Mouse (Mus musculus): ENCODE measurements at regions not wholly inside any gene's neighbourhood (a gene's known extent, or its start where the extent isn't known, plus 50 kb on each side); places are given as distances from the start of the nearest gene placed in this dataset.
"Not testable (repeated sequence)": the region's sequence is repeated elsewhere in the genome, so short reads cannot be mapped to it uniquely, and the experiment has no call there.

GRCm38 (mm10) chr12:82056782-82057611 lies 112.1 kb upstream of the Sipa1l1 start:
- DNase-seq (ENCODE audit: low spot score) = not testable (repeated sequence)

- no peak for DNase-seq (ENCODE audit: low spot score)
Measured at GRCm38 (mm10) chr12:82064986-82065385, 104.1 kb upstream of the Sipa1l1 start.

GRCm38 (mm10) chr12:82066860-82067259 lies 102.3 kb upstream of the Sipa1l1 start:
- DNase-seq (ENCODE audit: low spot score) = no peak

GRCm38 (mm10) chr12:82069621-82070020 lies 99.5 kb upstream of the Sipa1l1 start:
- DNase-seq (ENCODE audit: low spot score) = peak; percentile 53

- peak; percentile 85 for DNase-seq (ENCODE audit: low spot score)
Measured at GRCm38 (mm10) chr12:82072810-82073465, 96.2 kb upstream of the Sipa1l1 start.

- DNase-seq (ENCODE audit: low spot score) = peak; percentile 68
Measured at GRCm38 (mm10) chr12:82075479-82076221, 93.5 kb upstream of the Sipa1l1 start.

GRCm38 (mm10) chr12:82076766-82077165 lies 92.4 kb upstream of the Sipa1l1 start:
- DNase-seq (ENCODE audit: low spot score) = no peak

- DNase-seq (ENCODE audit: low spot score) = no peak
Measured at GRCm38 (mm10) chr12:82077945-82078344, 91.2 kb upstream of the Sipa1l1 start.

GRCm38 (mm10) chr12:82078740-82079139 lies 90.4 kb upstream of the Sipa1l1 start:
- DNase-seq (ENCODE audit: low spot score) = no peak

GRCm38 (mm10) chr12:82080196-82080880 lies 88.8 kb upstream of the Sipa1l1 start:
- no peak for DNase-seq (ENCODE audit: low spot score)

- DNase-seq (ENCODE audit: low spot score) = not testable (repeated sequence)
Measured at GRCm38 (mm10) chr12:82082596-82082995, 86.5 kb upstream of the Sipa1l1 start.

- no peak for DNase-seq (ENCODE audit: low spot score)
Measured at GRCm38 (mm10) chr12:82085771-82086400, 83.2 kb upstream of the Sipa1l1 start.

- DNase-seq (ENCODE audit: low spot score) = no peak
Measured at GRCm38 (mm10) chr12:82086441-82086840, 82.7 kb upstream of the Sipa1l1 start.

- no peak for DNase-seq (ENCODE audit: low spot score)
Measured at GRCm38 (mm10) chr12:82089288-82089687, 79.8 kb upstream of the Sipa1l1 start.

GRCm38 (mm10) chr12:82093317-82093716 lies 75.8 kb upstream of the Sipa1l1 start:
- no peak for DNase-seq (ENCODE audit: low spot score)

- DNase-seq (ENCODE audit: low spot score) = no peak
Measured at GRCm38 (mm10) chr12:82095396-82095795, 73.7 kb upstream of the Sipa1l1 start.

GRCm38 (mm10) chr12:82097126-82097525 lies 72.0 kb upstream of the Sipa1l1 start:
- DNase-seq (ENCODE audit: low spot score) = no peak

GRCm38 (mm10) chr12:82097620-82098019 lies 71.5 kb upstream of the Sipa1l1 start:
- DNase-seq (ENCODE audit: low spot score) = no peak

- DNase-seq (ENCODE audit: low spot score) = peak; percentile 82
Measured at GRCm38 (mm10) chr12:82104211-82104610, 64.9 kb upstream of the Sipa1l1 start.

GRCm38 (mm10) chr12:82105184-82106031 lies 63.7 kb upstream of the Sipa1l1 start:
- peak; percentile 64 for DNase-seq (ENCODE audit: low spot score)

GRCm38 (mm10) chr12:82115766-82116165 lies 53.4 kb upstream of the Sipa1l1 start:
- DNase-seq (ENCODE audit: low spot score) = no peak

All from left cerebral cortex, adult 11 months (tissue).